Mouse (Mus musculus) kidney, adult 2 months (tissue): ENCODE measurements around the gene Rps6kb2.

Experiments used
- CTCF ChIP-seq: fragments of 200-500 bp; conservative IDR thresholded peaks from 2 replicates; pipeline ENCODE4 v1.5.1; 2011; ENCODE audit warnings: low read depth, mild to moderate bottlenecking, control low read depth, low read length, moderate library complexity, mixed read lengths; ENCODE audit not compliant: insufficient read depth, insufficient read length
- POLR2A ChIP-seq: fragments of 200-500 bp; IDR thresholded peaks from one replicate; pipeline ENCODE4 v1.6.1; 2011; ENCODE audit warnings: low read depth, low read length, control low read depth

DNA sequence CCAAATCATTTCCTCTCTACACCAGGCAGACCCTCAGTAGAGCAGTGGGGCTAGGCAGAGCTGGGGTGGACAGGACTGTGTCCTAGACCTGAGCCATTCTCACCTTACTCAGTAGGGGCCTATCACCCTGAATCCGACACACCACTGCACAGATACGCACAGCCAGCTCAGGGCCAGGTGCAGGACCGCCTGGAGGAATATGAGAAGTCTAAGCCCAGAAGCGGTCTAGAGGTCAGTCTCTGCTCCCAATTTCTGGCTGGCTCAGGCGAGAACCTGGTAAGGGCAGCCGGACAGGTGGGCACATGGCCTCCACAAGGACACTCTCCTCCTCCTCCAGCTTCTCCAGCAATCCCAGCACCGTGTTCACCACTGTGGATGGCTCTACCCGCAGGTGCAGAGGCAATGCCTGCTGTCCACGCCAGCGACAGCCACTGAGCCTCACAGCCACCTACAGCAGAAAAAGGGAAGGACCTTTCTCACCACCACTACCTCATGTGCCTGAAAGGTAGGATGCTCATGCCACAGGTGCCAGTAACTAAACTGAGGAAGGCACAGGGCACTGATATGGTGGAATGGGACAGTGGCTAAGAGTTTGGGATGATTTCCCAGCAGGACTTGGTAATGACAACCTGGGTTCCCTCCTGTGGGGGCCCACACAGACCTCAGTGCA is 7.7 kb upstream of the Rps6kb2 start:
- no peak for TF ChIP-seq CTCF
- TF ChIP-seq POLR2A, result no peak
